Mouse (Mus musculus) adrenal gland, postnatal 36 days (tissue): Measurements from ENCODE around the gene Snupn. TPM values are rescaled to one million over a fixed set of nuclear protein-coding genes. Genes with fewer than 3 reads are reported as not detected.
"Not testable (repeated sequence)": the region's sequence is repeated elsewhere in the genome, so short reads cannot be mapped to it uniquely, and the experiment has no call there.

ENCODE experiments used
- DNase-seq, 2 experiments: peaks; one replicate each; pipeline ENCODE4 v3.0.0; 2021; ENCODE audit warnings: mixed read lengths in 1 of 2
- total RNA-seq, 2 experiments: library from RNA; stranded (reverse); gene quantifications; 2 replicates each; pipeline ENCODE4 v1.2.3; 2021

Snupn gene
- total RNA-seq, 2 experiments from 2014 or later: 11.7 to 12.4 TPM

- DNase-seq: no peak
These were observed 21.2 kb upstream of the Snupn start for GRCm38 (mm10) chr9:56929496-56929895.

- DNase-seq: no peak
These were observed 20.1 kb upstream of the Snupn start for GRCm38 (mm10) chr9:56930556-56930955.

- no peak for DNase-seq
These were observed 13.8 kb upstream of the Snupn start for GRCm38 (mm10) chr9:56936861-56937222.

- peak; percentile 86 to 89 for DNase-seq
These were observed 13.2 kb upstream of the Snupn start, which contains the start of gene Imp3 for GRCm38 (mm10) chr9:56937223-56938160. Gene Imp3, plus strand, starts transcription at chr9:56937475.

- DNase-seq: peak in 1 of 2 experiments; percentile 19
These were observed 12.3 kb upstream of the Snupn start for GRCm38 (mm10) chr9:56938374-56938773.

- DNase-seq: peak; percentile 51 to 68
These were observed 3.2 kb upstream of the Snupn start for GRCm38 (mm10) chr9:56947481-56947880.

- DNase-seq: not testable (repeated sequence)
These were observed 2.0 kb upstream of the Snupn start for GRCm38 (mm10) chr9:56948699-56949098.

- no peak for DNase-seq
These were observed 911 bp upstream of the Snupn start for GRCm38 (mm10) chr9:56949767-56950166.

GRCm38 (mm10) chr9:56953562-56953961 is 2.9 kb downstream of the Snupn start:
- no peak for DNase-seq

- peak; percentile 20 to 44 for DNase-seq
These were observed 6.4 kb downstream of the Snupn start for GRCm38 (mm10) chr9:56956966-56957675.

GRCm38 (mm10) chr9:56958689-56959088 is 8.0 kb downstream of the Snupn start:
- no peak for DNase-seq

GRCm38 (mm10) chr9:56961591-56961990 is 10.9 kb downstream of the Snupn start:
- DNase-seq: no peak

- no peak for DNase-seq
These were observed 19.5 kb downstream of the Snupn start for GRCm38 (mm10) chr9:56970158-56970557.

- no peak for DNase-seq
These were observed 23.4 kb downstream of the Snupn start for GRCm38 (mm10) chr9:56973960-56974524.

GRCm38 (mm10) chr9:56975199-56975598 is 24.5 kb downstream of the Snupn start:
- no peak for DNase-seq

- no peak for DNase-seq
These were observed 29.5 kb downstream of the Snupn start for GRCm38 (mm10) chr9:56980186-56980585.

- DNase-seq: no peak
These were observed 30.8 kb downstream of the Snupn start for GRCm38 (mm10) chr9:56981502-56981901.

GRCm38 (mm10) chr9:56994286-56995197 is 43.9 kb downstream of the Snupn start, which contains the start of gene Ptpn9:
Gene Ptpn9, plus strand, starts transcription at chr9:56994923.
- DNase-seq: peak; percentile 95 to 98

- peak; percentile 74 to 79 for DNase-seq
These were observed 44.7 kb downstream of the Snupn start for GRCm38 (mm10) chr9:56995198-56996027.

- peak; percentile 40 to 59 for DNase-seq
These were observed 45.3 kb downstream of the Snupn start for GRCm38 (mm10) chr9:56996028-56996346.

GRCm38 (mm10) chr9:56997206-56997605 is 46.5 kb downstream of the Snupn start:
- peak; percentile 69 for DNase-seq
